Mouse (Mus musculus): ENCODE measurements around the gene Crlf2.

Gene Crlf2

GRCm38 (mm10) chr5:109548712-109549111, 10.1 kb downstream of the Crlf2 start:
- DNase-seq (ENCODE audit: low spot score) = no peak

- DNase-seq (ENCODE audit: low spot score) = no peak
Measured at GRCm38 (mm10) chr5:109547112-109547511, 11.7 kb downstream of the Crlf2 start.

- no peak for DNase-seq (ENCODE audit: low spot score)
Measured at GRCm38 (mm10) chr5:109509679-109510078, 49.1 kb downstream of the Crlf2 start.

- peak; percentile 36 for DNase-seq (ENCODE audit: low spot score)
Measured at GRCm38 (mm10) chr5:109506729-109507128, 52.1 kb downstream of the Crlf2 start.

Data from adipocyte (in vitro differentiated cells).